Mouse (Mus musculus) macrophage (primary cell): ENCODE data around the gene Fam122a. TPM values are rescaled to one million over a fixed set of nuclear protein-coding genes. Genes with fewer than 3 reads are reported as not detected.

Experiments used
- H3K27ac ChIP-seq: fragments of 350-480 bp; formaldehyde crosslinking; 2 replicates; pipeline ENCODE4 v1.9.0; 2021
- H3K36me3 ChIP-seq: fragments of 350-480 bp; formaldehyde crosslinking; 2 replicates; pipeline ENCODE4 v1.9.0; 2021; ENCODE audit errors: inconsistent target
- H3K4me3 ChIP-seq: fragments of 350-480 bp; formaldehyde crosslinking; 2 replicates; pipeline ENCODE4 v1.9.0; 2021; ENCODE audit errors: inconsistent target
- H3K79me2 ChIP-seq: fragments of 350-480 bp; formaldehyde crosslinking; 2 replicates; pipeline ENCODE4 v1.9.0; 2021; ENCODE audit errors: inconsistent target
- WGBS: methylation state at CpG from one replicate; pipeline ENCODE4 v1.1.7; 2026; ENCODE audit warnings: inconsistent platforms; ENCODE audit not compliant: missing documents; 5-methylcytosine and 5-hydroxymethylcytosine counted together
- polyA plus RNA-seq: library from polyadenylated mRNA; stranded (reverse); fragments of 250-400 nt; gene quantifications from 3 replicates; pipeline ENCODE4 v1.2.4, GENCODE M21; 2018; ENCODE audit warnings: inconsistent platforms

The Fam122a gene
- polyA plus RNA-seq, 1 experiment from 2014 or later = 43.9 TPM

- Histone ChIP-seq H3K79me2 (no peaks in the 10 kb centered on the region), H3K36me3 (no peaks in the 10 kb centered on the region), H3K4me3 (no peak overlapping the region), H3K27ac (no peak overlapping the region)
- 92% methylated on average over 4 of the region's 4 CpGs for WGBS
Observed at GRCm38 (mm10) chr19:24469216-24469615, 7.9 kb downstream of the Fam122a start.

- H3K36me3 ChIP-seq = no peaks in the 10 kb centered on the region
- H3K79me2 ChIP-seq = no peaks in the 10 kb centered on the region
- WGBS = 91% methylated on average over 3 of the region's 3 CpGs
- no peak overlapping the region for H3K27ac ChIP-seq
- H3K4me3 ChIP-seq = no peak overlapping the region
Observed at GRCm38 (mm10) chr19:24468616-24469015, 8.5 kb downstream of the Fam122a start.

GRCm38 (mm10) chr19:24463011-24463410 is 14.1 kb downstream of the Fam122a start:
- 70% methylated on average over 1 of the region's 3 CpGs for WGBS
- Histone ChIP-seq H3K27ac (no peak overlapping the region), H3K36me3 (no peaks in the 10 kb centered on the region), H3K4me3 (no peak overlapping the region), H3K79me2 (no peaks in the 10 kb centered on the region)

- H3K4me3 ChIP-seq = no peak overlapping the region
- no peaks in the 10 kb centered on the region for H3K79me2 ChIP-seq
- WGBS = 92% methylated on average over 6 of the region's 6 CpGs
- no peaks in the 10 kb centered on the region for H3K36me3 ChIP-seq
- no peak overlapping the region for H3K27ac ChIP-seq
Observed at GRCm38 (mm10) chr19:24456591-24457231, 20.4 kb downstream of the Fam122a start.

GRCm38 (mm10) chr19:24455249-24455960 is 21.8 kb downstream of the Fam122a start:
- Histone ChIP-seq H3K36me3 (no peaks in the 10 kb centered on the region), H3K4me3 (no peak overlapping the region), H3K27ac (no peak overlapping the region), H3K79me2 (no peaks in the 10 kb centered on the region)
- WGBS = 94% methylated on average over 6 of the region's 6 CpGs

GRCm38 (mm10) chr19:24454451-24454850 is 22.7 kb downstream of the Fam122a start:
- Histone ChIP-seq H3K36me3 (no peaks in the 10 kb centered on the region), H3K79me2 (no peaks in the 10 kb centered on the region), H3K4me3 (no peak overlapping the region), H3K27ac (no peak overlapping the region)
- WGBS = 94% methylated on average over 2 of the region's 2 CpGs

GRCm38 (mm10) chr19:24453379-24453778 is 23.8 kb downstream of the Fam122a start:
- H3K36me3 ChIP-seq = no peaks in the 10 kb centered on the region
- WGBS = 85% methylated on average over 13 of the region's 13 CpGs
- H3K4me3 ChIP-seq = no peak overlapping the region
- H3K79me2 ChIP-seq = no peaks in the 10 kb centered on the region
- H3K27ac ChIP-seq = no peak overlapping the region

- 57% methylated on average over 3 of the region's 3 CpGs for WGBS
- no peaks in the 10 kb centered on the region for H3K36me3 ChIP-seq
- no peak overlapping the region for H3K27ac ChIP-seq
- no peak overlapping the region for H3K4me3 ChIP-seq
- H3K79me2 ChIP-seq = no peaks in the 10 kb centered on the region
Observed at GRCm38 (mm10) chr19:24452441-24452898, 24.7 kb downstream of the Fam122a start.

GRCm38 (mm10) chr19:24451626-24452025 is 25.5 kb downstream of the Fam122a start:
- no peaks in the 10 kb centered on the region for H3K36me3 ChIP-seq
- WGBS = 95% methylated on average over 3 of the region's 3 CpGs
- no peak overlapping the region for H3K4me3 ChIP-seq
- no peak overlapping the region for H3K27ac ChIP-seq
- H3K79me2 ChIP-seq = no peaks in the 10 kb centered on the region

- Histone ChIP-seq H3K4me3 (no peak overlapping the region), H3K79me2 (no peaks in the 10 kb centered on the region), H3K27ac (no peak overlapping the region), H3K36me3 (no peaks in the 10 kb centered on the region)
- 47% methylated on average over 8 of the region's 8 CpGs for WGBS
Observed at GRCm38 (mm10) chr19:24450740-24451139, 26.4 kb downstream of the Fam122a start.

- WGBS = 57% methylated on average over 3 of the region's 3 CpGs
- H3K4me3 ChIP-seq = no peak overlapping the region
- H3K27ac ChIP-seq = no peak overlapping the region
- no peaks in the 10 kb centered on the region for H3K79me2 ChIP-seq
- no peaks in the 10 kb centered on the region for H3K36me3 ChIP-seq
Observed at GRCm38 (mm10) chr19:24444322-24444721, 32.8 kb downstream of the Fam122a start.

- H3K27ac ChIP-seq = no peak overlapping the region
- H3K36me3 ChIP-seq = no peaks in the 10 kb centered on the region
- H3K4me3 ChIP-seq = no peak overlapping the region
- 91% methylated on average over 4 of the region's 4 CpGs for WGBS
- no peaks in the 10 kb centered on the region for H3K79me2 ChIP-seq
Observed at GRCm38 (mm10) chr19:24439715-24440114, 37.4 kb downstream of the Fam122a start.

- 89% methylated on average over 6 of the region's 6 CpGs for WGBS
- no peak overlapping the region for H3K27ac ChIP-seq
- H3K36me3 ChIP-seq = no peaks in the 10 kb centered on the region
- H3K79me2 ChIP-seq = no peaks in the 10 kb centered on the region
- no peak overlapping the region for H3K4me3 ChIP-seq
Observed at GRCm38 (mm10) chr19:24434291-24434690, 42.9 kb downstream of the Fam122a start.

GRCm38 (mm10) chr19:24432447-24432846 is 44.7 kb downstream of the Fam122a start:
- Histone ChIP-seq H3K36me3 (no peaks in the 10 kb centered on the region), H3K79me2 (no peaks in the 10 kb centered on the region), H3K4me3 (no peak overlapping the region), H3K27ac (no peak overlapping the region)
- 3% methylated on average over 5 of the region's 5 CpGs for WGBS

GRCm38 (mm10) chr19:24431381-24431780 is 45.8 kb downstream of the Fam122a start:
- 79% methylated on average over 2 of the region's 2 CpGs for WGBS
- Histone ChIP-seq H3K79me2 (no peaks in the 10 kb centered on the region), H3K4me3 (no peak overlapping the region), H3K27ac (no peak overlapping the region), H3K36me3 (no peaks in the 10 kb centered on the region)
